Mouse (Mus musculus) gastrocnemius, adult 2 months (tissue): ENCODE data around the gene Lepr. TPM values are rescaled to one million over a fixed set of nuclear protein-coding genes. Genes with fewer than 3 reads are reported as not detected.
"Not testable (repeated sequence)": the region's sequence is repeated elsewhere in the genome, so short reads cannot be mapped to it uniquely, and the experiment has no call there.

Experiments
- DNase-seq: peaks from one replicate; pipeline ENCODE4 v3.0.0; 2022
- H3K27ac ChIP-seq: fragments of 200-600 bp; 2 replicates; pipeline ENCODE4 v1.8.1; 2022; ENCODE audit warnings: mild to moderate bottlenecking
- H3K4me3 ChIP-seq: fragments of 200-600 bp; 2 replicates; pipeline ENCODE4 v1.8.1; 2022; ENCODE audit warnings: mild to moderate bottlenecking, moderate library complexity
- CTCF ChIP-seq: fragments of 200-600 bp; IDR thresholded peaks from 2 replicates; pipeline ENCODE4 v1.8.1; 2022; ENCODE audit warnings: antibody characterized with exemption, mild to moderate bottlenecking, moderate library complexity
- intact Hi-C: fragments of 180-260 bp; cut with DNase I; formaldehyde crosslinking; loops from one replicate; pipeline ENCODE4 v1.15.1; 2025
- total RNA-seq, 2 experiments: library from RNA; stranded (reverse); gene quantifications; 2 replicates each; pipeline ENCODE4 v1.2.3; 2021

Gene Lepr
- total RNA-seq, 2 experiments from 2014 or later: 1.0 to 2.9 TPM

- no peak overlapping the region for H3K4me3 ChIP-seq
- no peak for DNase-seq
- intact Hi-C loops: no loop called here
- TF ChIP-seq CTCF: no peak
- no peak overlapping the region for H3K27ac ChIP-seq
Observed at GRCm38 (mm10) chr4:101745534-101745933, 28.3 kb downstream of the Lepr start.

- TF ChIP-seq CTCF: no peak
- no peak for DNase-seq
- intact Hi-C loops: no loop called here
- Histone ChIP-seq H3K4me3 (no peak overlapping the region), H3K27ac (no peak overlapping the region)
Observed at GRCm38 (mm10) chr4:101760490-101760889, 43.3 kb downstream of the Lepr start.

- H3K27ac ChIP-seq, intact Hi-C loops, DNase-seq, H3K4me3 ChIP-seq: not testable (repeated sequence)
Observed at GRCm38 (mm10) chr4:101843923-101844322, 126.7 kb downstream of the Lepr start, which contains the start of gene B020004J07Rik. Gene B020004J07Rik (minus strand): TSS chr4:101844023.

GRCm38 (mm10) chr4:101850908-101851307 lies 133.7 kb downstream of the Lepr start:
- H3K4me3 ChIP-seq: no peak overlapping the region
- intact Hi-C loops: no loop called here
- DNase-seq: no peak
- TF ChIP-seq CTCF: no peak
- no peak overlapping the region for H3K27ac ChIP-seq

GRCm38 (mm10) chr4:101860873-101861272 lies 143.7 kb downstream of the Lepr start:
- peak; percentile 35; the same call in 1 of the 2 replicates for TF ChIP-seq CTCF
- H3K4me3 ChIP-seq: no peak overlapping the region
- DNase-seq: no peak
- intact Hi-C loops: no loop called here
- no peak overlapping the region for H3K27ac ChIP-seq

- intact Hi-C loops: no loop called here
- no peak overlapping the region for H3K4me3 ChIP-seq
- no peak overlapping the region for H3K27ac ChIP-seq
- TF ChIP-seq CTCF: no peak
- DNase-seq: no peak
Observed at GRCm38 (mm10) chr4:101862289-101862688, 145.1 kb downstream of the Lepr start.

Other genes starting within 250 kb of the Lepr start
- under 1 TPM; 0.08 to 0.28 TPM for gene Dnajc6, start 220.8 kb upstream of the Lepr start, total RNA-seq
- 10 to 100 TPM in 1 of 2 experiments, 1 to 10 TPM in 1; 7.4 to 12.0 TPM for gene Leprot, start 69.7 kb upstream of the Lepr start, total RNA-seq
- gene B020004J07Rik, start 126.6 kb downstream of the Lepr start, total RNA-seq: not detected
- gene C130073F10Rik, start 176.4 kb downstream of the Lepr start, total RNA-seq: not detected
- not detected for gene Gm12800, start 191.7 kb downstream of the Lepr start, total RNA-seq
- not detected for gene Gm12794, start 223.0 kb downstream of the Lepr start, total RNA-seq